Mouse (Mus musculus): ENCODE results near the gene Olfr56.

DNA sequence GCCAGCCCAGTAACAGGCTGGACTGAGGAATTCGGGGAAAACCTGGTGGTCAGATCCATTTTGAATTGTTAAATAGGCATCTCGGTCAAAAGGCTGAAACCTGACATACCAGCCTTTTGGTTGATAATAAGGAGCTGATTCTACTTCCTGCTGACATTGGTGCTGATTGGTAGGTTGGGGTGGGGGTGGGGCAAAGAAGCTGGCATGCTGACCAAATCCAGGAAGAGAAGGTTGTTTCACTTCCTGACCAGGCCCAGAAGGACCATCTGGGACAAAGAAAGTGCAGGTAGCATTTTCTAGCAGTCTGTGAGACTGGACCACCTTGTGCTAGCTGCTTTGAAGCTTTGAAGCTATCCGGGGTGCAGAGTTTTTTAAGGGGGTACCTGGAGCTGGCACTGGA, 121.7 kb downstream of the Olfr56 start:
- TF ChIP-seq TAL1 (IDR thresholded peaks at IDR 0.05; ENCODE audit: low read length), result no peak
- no peak for TF ChIP-seq GATA1 (IDR thresholded peaks at IDR 0.05; ENCODE audit: low read length)
